Mouse (Mus musculus) G1E (cell line): Measurements from ENCODE around the gene Rps15.

Source experiments
- CTCF ChIP-seq: IDR thresholded peaks from 2 replicates; pipeline ENCODE4 v1.5.1; 2012; ENCODE audit warnings: low read depth, low read length, inconsistent platforms, mixed read lengths
- GATA2 ChIP-seq: IDR thresholded peaks from 2 replicates; pipeline ENCODE4 v1.6.1; 2012; ENCODE audit warnings: low read depth, low read length, inconsistent platforms, borderline replicate concordance
- POLR2AphosphoS5 ChIP-seq: IDR thresholded peaks from 2 replicates; pipeline ENCODE4 v1.6.1; 2012; ENCODE audit warnings: low read depth, low read length, inconsistent platforms; ENCODE audit not compliant: insufficient replicate concordance
- TAL1 ChIP-seq: conservative IDR thresholded peaks from 2 replicates; pipeline ENCODE4 v1.6.1; 2012; ENCODE audit warnings: low read depth, low read length, inconsistent platforms, mixed read lengths

DNA sequence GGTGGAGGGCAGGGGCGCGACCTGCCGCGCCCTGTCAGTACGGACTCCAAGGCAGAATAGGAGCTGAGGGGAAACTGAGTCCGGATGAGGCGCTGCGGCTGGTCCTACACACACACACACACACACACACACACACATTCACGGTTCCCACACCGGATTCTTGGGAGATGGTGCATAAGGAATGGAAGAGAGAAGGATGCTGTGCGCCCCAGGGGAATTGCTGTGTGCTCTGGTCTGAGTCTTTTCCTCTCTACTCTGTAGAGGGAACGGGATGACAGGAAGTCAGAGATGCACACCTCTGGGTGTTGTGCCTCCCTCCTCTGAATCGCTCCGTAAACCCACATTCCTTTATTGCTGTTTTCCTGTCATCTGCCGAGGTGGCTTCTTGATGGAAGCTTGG lies 7.0 kb downstream of the Rps15 start:
- TF ChIP-seq CTCF: no peak
- TF ChIP-seq POLR2AphosphoS5: no peak
- no peak for TF ChIP-seq TAL1
- no peak for TF ChIP-seq GATA2
